Mouse (Mus musculus) WW6 (cell line): ENCODE measurements around the gene Samd14.
A peak's percentile ranks its signal among the peaks of the same experiment; 100 is the strongest.

Experiments used
- DNase-seq: peaks from one replicate; pipeline ENCODE4 v3.0.0-alpha.2; 2013; ENCODE audit warnings: low read depth, low spot score

The Samd14 gene

GRCm38 (mm10) chr11:94989562-94990017 lies 20.1 kb upstream of the Samd14 start:
- peak; percentile 72 for DNase-seq

GRCm38 (mm10) chr11:94990102-94990748 lies 19.5 kb upstream of the Samd14 start:
- no peak for DNase-seq

GRCm38 (mm10) chr11:94990749-94991577 lies 18.7 kb upstream of the Samd14 start, which contains the start of gene Ppp1r9b:
TSS of gene Ppp1r9b (plus strand) at chr11:94991035.
- peak; percentile 87 for DNase-seq

GRCm38 (mm10) chr11:94991641-94992479 lies 17.8 kb upstream of the Samd14 start:
- no peak for DNase-seq

- no peak for DNase-seq
Measured at GRCm38 (mm10) chr11:94992480-94992753, 17.3 kb upstream of the Samd14 start.

GRCm38 (mm10) chr11:94992754-94993606 lies 16.7 kb upstream of the Samd14 start:
- peak; percentile 63 for DNase-seq

GRCm38 (mm10) chr11:94994208-94994814 lies 15.4 kb upstream of the Samd14 start:
- DNase-seq, result no peak

- no peak for DNase-seq
Measured at GRCm38 (mm10) chr11:94994947-94995772, 14.5 kb upstream of the Samd14 start.

GRCm38 (mm10) chr11:94996101-94996500 lies 13.6 kb upstream of the Samd14 start:
- no peak for DNase-seq

GRCm38 (mm10) chr11:94996984-94997383 lies 12.7 kb upstream of the Samd14 start:
- DNase-seq, result no peak

- DNase-seq, result no peak
Measured at GRCm38 (mm10) chr11:94997596-94997995, 12.1 kb upstream of the Samd14 start.

- no peak for DNase-seq
Measured at GRCm38 (mm10) chr11:94998041-94998531, 11.6 kb upstream of the Samd14 start.

GRCm38 (mm10) chr11:95000128-95000527 lies 9.6 kb upstream of the Samd14 start:
- no peak for DNase-seq

GRCm38 (mm10) chr11:95000548-95000947 lies 9.1 kb upstream of the Samd14 start:
- DNase-seq, result no peak

GRCm38 (mm10) chr11:95001058-95001457 lies 8.6 kb upstream of the Samd14 start:
- DNase-seq, result no peak

GRCm38 (mm10) chr11:95001584-95002347 lies 7.9 kb upstream of the Samd14 start:
- no peak for DNase-seq

- DNase-seq, result no peak
Measured at GRCm38 (mm10) chr11:95002705-95003104, 7.0 kb upstream of the Samd14 start.

- DNase-seq, result no peak
Measured at GRCm38 (mm10) chr11:95004136-95004936, 5.3 kb upstream of the Samd14 start.
